Mouse (Mus musculus) liver, adult 2 months (tissue): ENCODE measurements at regions not wholly inside any gene's neighbourhood (a gene's known extent, or its start where the extent isn't known, plus 50 kb on each side); places are given as distances from the start of the nearest gene placed in this dataset.
A peak's percentile ranks its signal among the peaks of the same experiment; 100 is the strongest.

ENCODE experiments used
- DNase-seq: peaks from one replicate; pipeline ENCODE4 v3.0.0-alpha.2; 2011; ENCODE audit warnings: low read depth, low spot score; ENCODE audit errors: extremely low read depth
- H3K27ac ChIP-seq: fragments of 200-500 bp; replicated peaks from 2 replicates; pipeline ENCODE4 v1.5.1; 2012; ENCODE audit warnings: low read depth, mild to moderate bottlenecking, control low read depth, inconsistent platforms, low read length; ENCODE audit not compliant: insufficient read depth
- H3K27me3 ChIP-seq: fragments of 200-500 bp; 2 replicates; pipeline ENCODE4 v1.6.1; 2012; ENCODE audit warnings: mild to moderate bottlenecking, moderate library complexity, low read length, inconsistent platforms; ENCODE audit not compliant: control insufficient read depth, insufficient read depth
- H3K36me3 ChIP-seq: fragments of 200-500 bp; 2 replicates; pipeline ENCODE4 v1.6.1; 2012; ENCODE audit warnings: low read length, inconsistent platforms; ENCODE audit not compliant: control insufficient read depth, insufficient read depth
- H3K4me1 ChIP-seq: fragments of 200-500 bp; 2 replicates; pipeline ENCODE4 v1.6.1; 2011; ENCODE audit warnings: low read length; ENCODE audit not compliant: control insufficient read depth, insufficient read depth
- H3K4me3 ChIP-seq: fragments of 200-500 bp; 2 replicates; pipeline ENCODE4 v1.5.1; 2011; ENCODE audit warnings: low read depth, mild to moderate bottlenecking, control low read depth, low read length, moderate library complexity; ENCODE audit not compliant: insufficient read depth
- H3K79me2 ChIP-seq: fragments of 200-500 bp; 2 replicates; pipeline ENCODE4 v1.6.1; 2012; ENCODE audit warnings: inconsistent platforms, mild to moderate bottlenecking, low read length, moderate library complexity; ENCODE audit not compliant: control insufficient read depth, insufficient read depth
- H3K9ac ChIP-seq: fragments of 200-500 bp; 2 replicates; pipeline ENCODE4 v1.6.1; 2012; ENCODE audit warnings: low read depth, mild to moderate bottlenecking, control low read depth, inconsistent platforms, low read length
- CTCF ChIP-seq: fragments of 200-500 bp; IDR thresholded peaks from 2 replicates; pipeline ENCODE4 v1.5.1; 2011; ENCODE audit warnings: low read depth, low read length, control low read depth
- POLR2A ChIP-seq: fragments of 200-500 bp; IDR thresholded peaks from 2 replicates; pipeline ENCODE4 v1.6.1; 2011; ENCODE audit warnings: low read length, control low read depth; ENCODE audit not compliant: insufficient read depth; ENCODE audit errors: extremely low read depth
- WGBS: fragments of 180-500 bp; shearing (Covaris S2); methylation state at CpG from one replicate; pipeline ENCODE4 v1.1.7; 2018; 5-methylcytosine and 5-hydroxymethylcytosine counted together

DNA sequence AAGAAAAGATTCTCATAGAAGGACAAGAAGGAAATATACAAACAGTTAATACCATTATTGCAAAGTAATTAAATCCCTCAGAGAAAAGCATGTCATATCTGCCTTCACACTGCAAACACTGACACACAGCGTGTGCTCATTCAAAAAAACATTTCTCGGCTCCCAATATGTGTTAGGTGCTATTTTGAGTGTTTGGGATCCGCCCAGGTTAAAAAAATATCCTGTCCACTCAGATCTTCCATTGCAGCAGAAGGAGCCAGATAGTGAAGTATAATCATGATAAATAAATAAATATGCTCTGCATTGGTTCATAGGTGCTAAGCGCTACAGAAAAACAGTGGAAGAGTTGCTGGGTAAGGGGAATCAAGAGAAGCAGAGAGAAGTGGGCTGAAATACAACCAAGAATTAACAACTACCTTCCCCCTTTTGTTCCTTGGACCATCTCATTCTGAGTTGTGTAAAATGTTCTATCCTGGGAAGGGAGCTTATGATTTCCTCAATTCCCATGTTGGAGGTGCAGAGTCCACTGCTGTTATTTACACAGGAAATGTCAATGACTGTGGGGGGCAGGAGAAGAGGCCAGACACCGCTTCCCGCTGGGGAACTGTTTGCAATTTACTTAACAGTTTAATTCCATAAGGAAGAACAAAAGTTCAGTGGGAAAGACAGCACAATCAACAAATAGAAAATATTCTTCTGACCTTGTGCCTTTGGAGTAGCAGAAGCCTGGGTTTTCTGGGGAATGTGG is 139.9 kb downstream of the Tle1 start:
- Histone ChIP-seq H3K9ac (no peak overlapping the region), H3K79me2 (no peaks in the 10 kb centered on the region), H3K36me3 (no peaks in the 10 kb centered on the region), H3K4me1 (peaks cover 6% of the 10 kb centered on the region; the same call in 1 of the 2 replicates), H3K27ac (peak overlapping the region; percentile 21; the same call in 1 of the 2 replicates), H3K27me3 (no peaks in the 10 kb centered on the region), H3K4me3 (no peak overlapping the region; the same call in 1 of the 2 replicates)
- peak; percentile 88 for DNase-seq
- no peak for TF ChIP-seq POLR2A
- no peak for TF ChIP-seq CTCF
- 18% methylated on average over 6 of the region's 6 CpGs for WGBS

- Histone ChIP-seq H3K27ac (no peak overlapping the region), H3K79me2 (no peaks in the 10 kb centered on the region), H3K9ac (no peak overlapping the region), H3K36me3 (no peaks in the 10 kb centered on the region), H3K4me1 (peaks cover 5% of the 10 kb centered on the region; the same call in 1 of the 2 replicates), H3K4me3 (no peak overlapping the region), H3K27me3 (no peaks in the 10 kb centered on the region)
- DNase-seq, result peak; percentile 97
- WGBS, result 15% methylated on average over 6 of the region's 6 CpGs
- no peak for TF ChIP-seq CTCF
- TF ChIP-seq POLR2A, result no peak
Observed at GRCm38 (mm10) chr4:72049638-72050454, 150.9 kb downstream of the Tle1 start.

- H3K27me3 ChIP-seq, result no peaks in the 10 kb centered on the region
- no peak overlapping the region for H3K27ac ChIP-seq
- H3K9ac ChIP-seq, result no peak overlapping the region
- H3K4me1 ChIP-seq, result no peaks in the 10 kb centered on the region; the same call in 1 of the 2 replicates
- no peak for DNase-seq
- no peak overlapping the region for H3K4me3 ChIP-seq
- H3K36me3 ChIP-seq, result no peaks in the 10 kb centered on the region
- TF ChIP-seq POLR2A (no peak), CTCF (no peak)
- no peaks in the 10 kb centered on the region for H3K79me2 ChIP-seq
- 83% methylated on average over 2 of the region's 2 CpGs for WGBS
Observed at GRCm38 (mm10) chr4:72022152-72022551, 178.6 kb downstream of the Tle1 start.

DNA sequence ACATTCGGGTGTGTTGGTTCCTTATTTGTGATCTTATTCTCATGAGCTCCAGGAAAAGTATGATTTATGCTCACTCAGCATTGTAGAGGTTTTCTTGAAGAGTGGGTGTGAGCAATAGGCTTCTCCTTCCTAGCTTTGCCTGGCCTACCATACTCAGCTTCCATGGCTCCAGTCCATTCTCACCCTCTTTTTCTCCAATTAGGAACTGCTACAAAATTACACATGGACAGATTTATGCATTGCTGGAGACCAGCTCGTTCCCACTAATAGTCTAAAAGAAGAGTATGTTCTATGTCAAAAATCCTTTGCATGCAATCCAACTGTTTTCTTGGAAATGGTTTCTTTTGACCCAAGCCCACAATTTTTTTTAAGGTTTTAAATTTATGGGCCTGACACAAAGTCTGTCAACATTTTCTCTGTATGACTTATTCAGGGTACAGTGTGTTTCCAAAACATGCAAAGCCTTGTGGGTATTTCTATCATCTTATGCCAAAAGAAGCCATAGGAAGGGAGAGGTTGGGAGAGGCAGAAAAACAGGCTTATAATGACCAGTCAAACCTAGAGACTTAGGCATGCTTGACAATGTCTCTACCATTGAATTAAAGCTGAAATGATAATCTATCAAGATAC is 186.4 kb downstream of the Tle1 start:
- Histone ChIP-seq H3K4me1 (no peaks in the 10 kb centered on the region), H3K27me3 (no peaks in the 10 kb centered on the region), H3K27ac (no peak overlapping the region), H3K9ac (no peak overlapping the region), H3K79me2 (no peaks in the 10 kb centered on the region), H3K4me3 (no peak overlapping the region), H3K36me3 (no peaks in the 10 kb centered on the region)
- no peak for TF ChIP-seq CTCF
- no peak for TF ChIP-seq POLR2A
- WGBS, result 73% methylated on average over 2 of the region's 2 CpGs
- no peak for DNase-seq

- no peak for DNase-seq
- no peak overlapping the region for H3K9ac ChIP-seq
- TF ChIP-seq POLR2A (no peak), CTCF (no peak)
- no peak overlapping the region for H3K4me3 ChIP-seq
- H3K36me3 ChIP-seq, result no peaks in the 10 kb centered on the region
- H3K27ac ChIP-seq, result no peak overlapping the region
- no peaks in the 10 kb centered on the region for H3K4me1 ChIP-seq
- no peaks in the 10 kb centered on the region for H3K79me2 ChIP-seq
- 74% methylated on average over 3 of the region's 3 CpGs for WGBS
- H3K27me3 ChIP-seq, result no peaks in the 10 kb centered on the region
Observed at GRCm38 (mm10) chr4:72013583-72013982, 187.1 kb downstream of the Tle1 start.
